Mouse (Mus musculus): ENCODE data around the gene Smarcc1.

Smarcc1 gene

GRCm38 (mm10) chr9:110284075-110284697 lies 166.7 kb downstream of the Smarcc1 start:
- no peak for DNase-seq (ENCODE audit: low spot score in 2 of 2)

GRCm38 (mm10) chr9:110287321-110287924 lies 169.9 kb downstream of the Smarcc1 start:
- DNase-seq (ENCODE audit: low spot score in 2 of 2) = peak; percentile 46 to 62

All from right cerebral cortex, postnatal 36 days (tissue).